Mouse (Mus musculus): Measurements from ENCODE around the gene Mrm1. TPM values are rescaled to one million over a fixed set of nuclear protein-coding genes. Genes with fewer than 3 reads are reported as not detected.
"Not testable (repeated sequence)": the region's sequence is repeated elsewhere in the genome, so short reads cannot be mapped to it uniquely, and the experiment has no call there.

Mrm1 gene
- polyA plus RNA-seq (2016; fragmentation: Nextera tagmentation; extraction: Ambion mirVana) = 12.2 and 13.9 TPM in 2 replicates

DNA sequence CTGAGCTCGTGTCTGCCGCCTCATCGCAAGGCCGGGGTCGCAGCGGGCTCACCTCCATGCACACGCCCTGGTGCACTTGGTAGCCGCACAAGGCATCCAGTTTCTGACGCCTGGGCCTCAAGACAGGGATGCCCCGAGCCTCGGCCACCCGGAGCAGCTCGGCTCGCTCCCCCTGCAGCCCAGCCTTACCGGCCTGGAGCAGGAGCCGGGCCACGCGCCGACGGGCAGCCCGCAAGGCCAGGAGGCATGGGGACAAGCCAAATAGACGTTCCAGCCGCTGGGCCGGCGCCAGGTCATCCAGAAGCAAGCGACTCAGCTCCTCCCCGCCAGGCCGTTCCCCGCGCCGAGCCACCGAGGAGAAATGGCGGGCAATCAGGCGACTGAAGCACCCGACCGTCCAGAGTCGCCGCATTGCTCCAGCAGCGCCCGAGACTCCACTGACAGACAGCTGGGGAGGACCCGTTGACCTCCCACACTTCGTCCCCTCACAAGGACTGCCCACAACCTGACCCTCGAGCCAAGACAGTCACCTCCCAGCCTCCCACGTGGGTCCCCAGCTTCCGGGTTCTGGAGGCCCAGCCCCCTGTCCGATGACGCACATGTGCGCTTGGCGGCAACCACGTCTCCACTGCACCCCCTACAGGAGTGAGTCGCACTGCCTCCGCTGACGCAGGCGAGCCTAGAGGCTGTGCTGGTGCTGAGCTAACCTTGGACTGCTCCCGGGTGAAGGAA, at the start of gene Mrm1:
Gene Mrm1 (minus strand): TSS at position 555 of the 732 bp plus-strand sequence.
- H3K27me3 ChIP-seq (ENCODE audit: insufficient read depth, poor library complexity, severe bottlenecking) = no peaks in the 10 kb centered on the region
- WGBS = under 1% methylated on average over 55 of the region's 55 CpGs
- no peaks in the 10 kb centered on the region for H3K9me3 ChIP-seq
- H3K27ac ChIP-seq = peak within 1 kb of the TSS; percentile 86
- H3K4me3 ChIP-seq = peak within 1 kb of the TSS; percentile 74
- peaks cover 30% of the 10 kb centered on the region for H3K4me1 ChIP-seq (replicated peaks)
- H3K36me3 ChIP-seq = peaks cover 21% of the 10 kb centered on the region; the same call in 1 of the 2 replicates
- peak; percentile 95 for DNase-seq (ENCODE audit: low spot score)

DNA sequence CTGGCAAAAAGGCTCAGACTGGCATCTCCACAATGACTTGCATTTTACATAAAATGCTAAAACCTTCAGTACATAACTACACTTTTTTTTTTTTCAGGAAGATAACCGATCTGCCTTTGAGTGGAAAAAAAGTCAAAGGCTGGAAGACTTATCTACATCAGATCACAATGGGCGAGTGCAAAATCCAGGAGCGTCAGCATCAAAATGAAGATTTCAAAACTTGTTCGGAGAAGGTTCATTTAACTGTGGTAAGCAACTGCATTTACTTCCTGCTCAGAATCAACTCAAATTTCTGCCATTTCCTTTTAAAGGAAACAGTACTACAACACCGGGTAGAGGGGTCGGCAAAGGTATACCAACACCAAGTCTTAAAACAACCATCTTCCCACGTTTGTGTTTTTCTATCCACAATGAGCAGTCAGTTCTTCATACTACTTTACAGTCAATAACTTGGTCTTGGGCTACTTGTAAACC, 49.5 kb upstream of the Mrm1 start:
- no peaks in the 10 kb centered on the region for H3K27me3 ChIP-seq (ENCODE audit: insufficient read depth, poor library complexity, severe bottlenecking)
- DNase-seq (ENCODE audit: low spot score) = no peak
- H3K9me3 ChIP-seq = no peaks in the 10 kb centered on the region
- H3K4me1 ChIP-seq (replicated peaks) = peaks cover 41% of the 10 kb centered on the region
- WGBS = 18% methylated on average over 7 of the region's 7 CpGs
- H3K27ac ChIP-seq = peak overlapping the region; percentile 97
- H3K36me3 ChIP-seq = peaks cover 5% of the 10 kb centered on the region
- peak overlapping the region; percentile 96 for H3K4me3 ChIP-seq

DNA sequence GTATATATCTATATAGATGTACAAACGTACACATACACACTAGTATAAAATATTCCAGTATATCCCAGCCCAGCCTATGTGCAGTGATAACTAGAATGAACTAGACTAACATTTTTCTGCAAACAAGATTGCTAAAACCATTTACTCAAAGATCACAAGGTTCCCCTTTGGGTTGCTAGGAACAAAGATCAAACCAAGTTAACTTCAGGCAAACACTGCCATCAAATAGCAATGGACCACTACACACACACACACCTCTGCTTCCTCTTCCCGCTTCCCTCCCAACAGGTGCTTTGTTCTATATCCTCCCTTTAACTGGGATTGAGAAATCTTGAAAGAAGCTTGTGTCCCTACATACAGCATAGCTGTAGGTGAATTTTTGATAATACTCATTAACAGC, 48.3 kb upstream of the Mrm1 start:
- no peak for DNase-seq (ENCODE audit: low spot score)
- H3K36me3 ChIP-seq = no peaks in the 10 kb centered on the region; the same call in 1 of the 2 replicates
- no peaks in the 10 kb centered on the region for H3K9me3 ChIP-seq
- peaks cover 41% of the 10 kb centered on the region for H3K4me1 ChIP-seq (replicated peaks)
- H3K27me3 ChIP-seq (ENCODE audit: insufficient read depth, poor library complexity, severe bottlenecking) = no peaks in the 10 kb centered on the region
- H3K4me3 ChIP-seq = 0 out of 2 replicates have a peak overlapping the region, but pooled peaks have one; percentile 6
- 93% methylated on average over 2 of the region's 2 CpGs for WGBS
- H3K27ac ChIP-seq = no peak overlapping the region

DNA sequence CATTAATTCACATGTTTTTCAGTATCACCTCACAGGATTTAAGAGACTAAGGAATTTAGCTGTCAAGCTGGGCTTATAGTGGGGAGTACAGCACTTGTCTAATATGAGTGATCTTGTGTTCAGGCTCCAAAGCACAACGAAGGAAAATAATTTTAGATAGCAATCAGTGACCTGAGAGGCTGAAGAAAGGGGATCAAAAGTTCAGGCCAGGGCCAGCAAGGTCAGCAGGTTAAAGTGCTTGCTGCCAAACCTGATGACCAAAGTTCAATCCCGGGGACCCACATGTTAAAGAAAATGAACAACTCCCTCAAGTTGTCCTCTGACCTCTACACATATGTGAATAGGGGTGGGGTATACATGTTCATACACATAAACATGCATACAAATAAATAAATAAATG, 46.0 kb upstream of the Mrm1 start:
- Histone ChIP-seq H3K4me1 (replicated peaks) (peaks cover 31% of the 10 kb centered on the region), H3K27ac (no peak overlapping the region), H3K9me3 (no peaks in the 10 kb centered on the region), H3K27me3 (ENCODE audit: insufficient read depth, poor library complexity, severe bottlenecking) (no peaks in the 10 kb centered on the region), H3K36me3 (peaks cover 16% of the 10 kb centered on the region), H3K4me3 (no peak overlapping the region)
- WGBS = 93% methylated on average over 2 of the region's 2 CpGs
- no peak for DNase-seq (ENCODE audit: low spot score)

DNA sequence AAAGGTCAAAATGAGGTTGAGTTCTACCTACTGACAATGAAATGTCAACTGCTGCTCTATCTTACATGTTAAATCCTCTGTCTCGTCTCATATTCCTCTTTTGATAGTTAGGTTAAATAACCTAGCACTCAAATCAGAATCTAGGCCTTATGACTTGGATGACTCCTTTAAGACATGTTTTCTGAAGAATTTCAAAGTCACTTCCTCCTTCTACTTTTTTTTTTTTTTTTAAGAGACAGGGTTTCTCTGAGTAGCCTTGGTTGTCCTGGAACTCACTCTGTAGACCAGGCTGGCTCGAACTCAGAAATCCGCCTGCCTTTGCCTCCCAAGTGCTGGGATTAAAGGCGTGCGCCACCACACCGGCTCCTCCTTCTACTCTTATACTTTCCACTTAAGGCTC, 36.0 kb upstream of the Mrm1 start:
- Histone ChIP-seq H3K4me1 (replicated peaks) (no peaks in the 10 kb centered on the region), H3K27ac (no peak overlapping the region), H3K27me3 (ENCODE audit: insufficient read depth, poor library complexity, severe bottlenecking) (no peaks in the 10 kb centered on the region), H3K36me3 (peaks cover 86% of the 10 kb centered on the region), H3K4me3 (no peak overlapping the region), H3K9me3 (no peaks in the 10 kb centered on the region)
- WGBS = 93% methylated on average over 6 of the region's 6 CpGs
- no peak for DNase-seq (ENCODE audit: low spot score)

DNA sequence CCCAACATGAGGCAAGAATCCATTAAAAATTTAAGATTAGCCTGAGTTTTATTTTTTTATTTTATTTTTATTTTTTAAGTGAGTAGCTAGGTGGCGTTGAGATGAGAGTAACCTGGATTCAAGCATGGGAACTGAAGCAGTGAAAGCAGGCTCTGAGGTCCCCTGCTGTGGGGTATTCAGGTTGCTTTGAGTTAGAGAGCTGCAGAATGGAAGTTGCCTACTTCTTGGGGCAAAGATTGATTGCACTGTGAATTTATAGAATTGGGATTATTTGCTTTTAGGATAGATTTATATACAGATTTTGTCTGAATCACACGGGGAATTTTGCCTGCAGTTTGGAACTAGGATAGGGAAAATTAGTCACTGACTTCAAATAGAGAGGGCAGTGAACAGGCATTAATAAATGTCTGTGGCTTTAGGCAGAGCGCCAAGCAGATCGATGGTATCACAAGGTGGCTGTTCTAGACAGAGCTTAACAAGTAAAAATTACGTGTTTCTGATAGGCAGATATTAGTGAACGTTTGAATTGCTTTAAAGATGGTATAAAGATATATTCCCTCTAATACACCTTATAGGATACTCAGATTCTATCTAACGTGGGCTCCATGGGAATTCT, 28.3 kb upstream of the Mrm1 start:
- Histone ChIP-seq H3K4me3 (no peak overlapping the region), H3K36me3 (peaks cover 84% of the 10 kb centered on the region), H3K27me3 (ENCODE audit: insufficient read depth, poor library complexity, severe bottlenecking) (no peaks in the 10 kb centered on the region), H3K4me1 (replicated peaks) (no peaks in the 10 kb centered on the region), H3K27ac (no peak overlapping the region), H3K9me3 (no peaks in the 10 kb centered on the region)
- no peak for DNase-seq (ENCODE audit: low spot score)
- WGBS = 88% methylated on average over 7 of the region's 7 CpGs

DNA sequence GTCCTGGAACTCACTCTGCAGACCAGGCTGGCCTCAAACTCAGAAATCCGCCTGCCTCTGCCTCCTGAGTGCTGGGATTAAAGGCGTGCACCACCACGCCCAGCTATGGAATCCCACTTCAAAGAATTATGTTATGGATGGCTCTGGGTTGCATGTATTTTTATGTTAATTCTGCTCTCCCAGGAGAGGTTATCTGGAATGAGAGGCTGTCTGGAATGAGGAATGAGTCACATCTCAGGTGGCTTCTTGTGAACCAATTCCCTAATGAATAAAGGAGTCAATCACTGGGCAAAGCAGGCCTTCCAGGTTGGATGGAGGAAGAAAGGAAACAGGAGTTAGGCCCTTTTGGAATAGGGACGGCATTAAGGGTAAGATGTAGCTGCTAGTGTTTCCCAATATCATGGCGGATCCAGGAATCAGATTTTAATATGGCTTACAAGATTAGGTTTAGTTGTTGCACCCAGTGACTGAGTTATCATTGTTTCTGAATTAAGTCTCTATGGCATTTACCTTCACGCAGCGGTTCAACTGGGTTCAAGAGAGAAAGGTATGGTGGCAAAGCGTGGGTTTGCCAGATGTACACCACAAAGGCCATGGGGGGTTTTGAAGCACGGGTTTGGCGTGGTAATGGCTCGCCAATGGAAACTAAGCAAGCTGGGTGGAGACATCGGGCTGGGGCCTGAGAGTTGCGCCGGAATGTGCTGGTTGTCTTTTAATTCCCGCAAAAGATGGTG, 27.6 kb upstream of the Mrm1 start:
- no peak for DNase-seq (ENCODE audit: low spot score)
- Histone ChIP-seq H3K4me3 (no peak overlapping the region), H3K27ac (no peak overlapping the region), H3K27me3 (ENCODE audit: insufficient read depth, poor library complexity, severe bottlenecking) (no peaks in the 10 kb centered on the region), H3K36me3 (peaks cover 84% of the 10 kb centered on the region), H3K4me1 (replicated peaks) (no peaks in the 10 kb centered on the region), H3K9me3 (no peaks in the 10 kb centered on the region)
- WGBS = 95% methylated on average over 15 of the region's 15 CpGs

DNA sequence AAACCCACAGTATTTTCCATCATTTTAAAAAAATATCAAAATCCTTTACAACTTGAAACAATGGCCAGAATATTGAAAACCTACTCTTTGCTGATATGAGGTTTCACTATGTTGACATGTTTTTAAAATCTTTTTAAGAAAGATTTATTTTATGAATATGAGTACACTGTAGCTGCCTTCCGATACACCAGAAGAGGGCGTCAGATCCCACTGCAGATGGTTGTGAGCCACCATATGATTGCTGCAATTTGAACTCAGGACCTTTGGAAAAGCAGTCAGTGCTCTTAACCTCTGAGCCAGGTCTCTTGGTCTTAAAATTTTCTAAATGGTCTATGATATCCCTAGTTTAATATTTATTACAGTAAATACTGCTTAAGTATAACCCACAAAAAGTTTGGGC, 20.0 kb upstream of the Mrm1 start:
- DNase-seq (ENCODE audit: low spot score) = no peak
- 92% methylated on average over 2 of the region's 2 CpGs for WGBS
- H3K4me1 ChIP-seq (replicated peaks) = no peaks in the 10 kb centered on the region
- no peak overlapping the region for H3K27ac ChIP-seq
- peaks cover 94% of the 10 kb centered on the region for H3K36me3 ChIP-seq
- H3K9me3 ChIP-seq = no peaks in the 10 kb centered on the region
- no peak overlapping the region for H3K4me3 ChIP-seq
- no peaks in the 10 kb centered on the region for H3K27me3 ChIP-seq (ENCODE audit: insufficient read depth, poor library complexity, severe bottlenecking)

DNA sequence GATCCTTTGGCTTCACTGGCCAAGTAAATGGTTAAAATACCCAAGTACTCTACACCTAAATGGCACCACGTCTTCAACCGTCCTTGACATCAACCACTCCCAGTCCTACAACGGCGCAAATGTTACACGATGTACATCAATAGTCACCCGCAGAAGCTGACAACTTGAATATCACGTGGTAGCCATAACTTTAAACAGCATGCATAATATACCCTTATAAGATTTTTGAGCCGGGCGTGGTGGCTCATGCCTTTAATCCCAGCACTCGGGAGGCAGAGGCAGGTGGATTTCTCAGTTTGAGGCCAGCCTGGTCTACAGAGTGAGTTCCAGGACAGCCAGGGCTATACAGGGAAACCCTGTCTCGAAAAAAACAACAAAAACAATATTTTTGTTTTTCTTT, 10.2 kb upstream of the Mrm1 start:
- peaks cover 21% of the 10 kb centered on the region for H3K4me1 ChIP-seq (replicated peaks)
- peak overlapping the region; percentile 76 for H3K4me3 ChIP-seq
- DNase-seq (ENCODE audit: low spot score); H3K27me3 ChIP-seq (ENCODE audit: insufficient read depth, poor library complexity, severe bottlenecking); H3K9me3 ChIP-seq: not testable (repeated sequence)
- H3K36me3 ChIP-seq = peaks cover 52% of the 10 kb centered on the region
- WGBS = 78% methylated on average over 11 of the region's 11 CpGs
- peak overlapping the region; percentile 82 for H3K27ac ChIP-seq

DNA sequence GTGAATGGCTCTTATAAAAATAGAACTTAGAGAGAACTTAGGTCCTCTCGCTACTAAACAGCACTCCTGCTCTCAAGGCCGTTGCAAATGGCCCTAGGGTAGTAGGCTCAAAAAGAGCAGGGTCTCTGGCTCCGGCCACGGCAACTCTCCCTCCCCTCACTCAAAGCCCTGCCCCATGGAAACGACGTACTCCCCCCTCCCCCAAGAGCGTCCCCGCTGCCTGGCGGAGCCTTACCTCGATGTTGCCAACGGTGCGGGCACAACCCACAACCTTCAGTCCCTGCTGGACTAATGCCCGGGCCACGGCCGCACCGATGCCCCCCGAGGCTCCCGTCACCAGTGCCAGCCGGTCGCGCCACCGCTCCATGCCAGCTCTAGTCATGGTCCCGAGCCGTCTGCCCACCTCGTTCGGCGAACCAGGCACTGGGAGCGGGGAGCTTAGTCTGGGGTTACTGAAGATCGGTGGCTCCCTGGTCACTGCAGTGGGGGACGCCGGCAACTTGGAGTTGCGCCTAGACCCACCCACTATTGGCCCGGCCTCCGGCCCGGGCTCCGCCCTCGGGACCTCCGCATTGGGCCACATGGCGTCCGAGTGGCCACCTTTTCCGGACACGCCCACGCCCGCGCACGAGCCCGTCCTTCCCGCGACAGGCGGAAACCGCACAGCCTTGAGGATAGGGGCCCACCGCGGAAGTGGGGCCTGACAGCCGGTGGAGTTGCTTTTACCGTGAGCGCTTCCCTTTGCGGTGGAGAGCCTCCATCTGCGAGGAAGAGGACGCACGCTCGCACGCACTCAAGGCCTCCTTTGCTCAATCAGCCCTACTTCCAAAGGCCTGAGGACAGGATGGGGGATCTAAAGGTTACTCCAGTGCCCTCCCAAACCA, 9.4 kb upstream of the Mrm1 start, which contains the start of gene Dhrs11:
Gene Dhrs11 (minus strand): TSS at position 479 of the 884 bp plus-strand sequence.
- peaks cover 21% of the 10 kb centered on the region for H3K4me1 ChIP-seq (replicated peaks)
- H3K36me3 ChIP-seq = peaks cover 44% of the 10 kb centered on the region
- peak; percentile 89 for DNase-seq (ENCODE audit: low spot score)
- no peaks in the 10 kb centered on the region for H3K9me3 ChIP-seq
- under 1% methylated on average over 62 of the region's 62 CpGs for WGBS
- H3K4me3 ChIP-seq = peak within 1 kb of the TSS; percentile 76
- H3K27me3 ChIP-seq (ENCODE audit: insufficient read depth, poor library complexity, severe bottlenecking) = no peaks in the 10 kb centered on the region
- peak within 1 kb of the TSS; percentile 82 for H3K27ac ChIP-seq

DNA sequence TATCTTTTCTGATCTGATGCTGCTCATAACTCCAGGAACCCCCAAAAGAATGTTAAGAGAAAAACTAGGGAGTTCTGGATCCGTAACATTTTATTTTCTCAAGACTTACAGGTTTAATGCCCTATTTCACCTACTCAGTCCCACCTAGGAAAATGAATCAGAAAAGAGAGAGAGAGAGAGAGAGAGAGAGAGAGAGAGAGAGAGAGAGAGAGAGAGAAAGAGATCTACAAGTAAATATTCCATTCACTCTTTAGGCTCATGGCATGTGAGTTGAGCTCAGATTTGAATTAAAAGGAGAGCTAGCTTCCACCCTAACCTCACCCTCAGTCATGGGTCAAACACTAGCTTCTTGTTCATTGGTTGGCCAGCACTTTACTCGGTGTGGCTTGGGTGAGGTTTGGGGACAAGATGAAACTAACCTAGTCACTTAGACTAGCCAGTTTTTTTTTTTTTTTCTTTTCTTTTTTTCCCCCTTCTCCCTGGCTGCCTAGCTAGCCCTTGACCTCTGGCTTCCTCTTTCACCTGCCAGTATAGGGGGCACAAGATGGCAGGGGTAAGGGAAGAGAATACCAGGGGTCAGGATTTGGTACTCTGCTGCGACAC, 8.7 kb upstream of the Mrm1 start:
- H3K36me3 ChIP-seq = peaks cover 39% of the 10 kb centered on the region
- no peak for DNase-seq (ENCODE audit: low spot score)
- H3K27me3 ChIP-seq (ENCODE audit: insufficient read depth, poor library complexity, severe bottlenecking) = no peaks in the 10 kb centered on the region
- 44% methylated on average over 3 of the region's 3 CpGs for WGBS
- peak overlapping the region; percentile 76 for H3K4me3 ChIP-seq
- peak overlapping the region; percentile 82 for H3K27ac ChIP-seq
- H3K9me3 ChIP-seq = no peaks in the 10 kb centered on the region
- H3K4me1 ChIP-seq (replicated peaks) = peaks cover 28% of the 10 kb centered on the region

DNA sequence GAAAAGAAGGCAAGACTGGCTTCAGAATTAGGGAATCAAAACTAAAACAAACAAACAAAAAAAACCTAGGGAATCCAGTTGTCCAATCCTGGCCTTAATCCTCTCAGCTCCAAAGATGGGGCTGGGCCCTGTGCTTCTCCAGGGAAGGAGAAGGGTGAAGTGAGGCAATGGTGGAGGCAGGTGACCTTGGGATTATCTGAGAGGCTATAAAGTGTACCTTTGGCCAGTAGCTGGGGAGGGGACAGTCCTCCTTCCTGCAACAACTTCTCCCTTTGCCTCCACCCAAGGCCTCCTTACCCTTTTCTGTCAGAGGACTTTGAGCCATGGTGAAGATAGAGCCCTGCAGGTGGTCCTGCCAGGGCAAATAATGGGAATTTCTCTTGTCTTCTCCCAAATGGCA, 8.2 kb upstream of the Mrm1 start:
- no peaks in the 10 kb centered on the region for H3K9me3 ChIP-seq
- peaks cover 39% of the 10 kb centered on the region for H3K36me3 ChIP-seq
- H3K4me3 ChIP-seq = peak overlapping the region; percentile 76
- no peak overlapping the region for H3K27ac ChIP-seq
- DNase-seq (ENCODE audit: low spot score) = no peak
- H3K27me3 ChIP-seq (ENCODE audit: insufficient read depth, poor library complexity, severe bottlenecking) = no peaks in the 10 kb centered on the region
- H3K4me1 ChIP-seq (replicated peaks) = peaks cover 28% of the 10 kb centered on the region

Data from hindbrain, embryonic 10.5 days (tissue).